Mouse (Mus musculus): ENCODE data around the gene Ppcs. TPM values are rescaled to one million over a fixed set of nuclear protein-coding genes. Genes with fewer than 3 reads are reported as not detected.

Ppcs gene
- polyA plus RNA-seq, 1 experiment, result 9.1 TPM

DNA sequence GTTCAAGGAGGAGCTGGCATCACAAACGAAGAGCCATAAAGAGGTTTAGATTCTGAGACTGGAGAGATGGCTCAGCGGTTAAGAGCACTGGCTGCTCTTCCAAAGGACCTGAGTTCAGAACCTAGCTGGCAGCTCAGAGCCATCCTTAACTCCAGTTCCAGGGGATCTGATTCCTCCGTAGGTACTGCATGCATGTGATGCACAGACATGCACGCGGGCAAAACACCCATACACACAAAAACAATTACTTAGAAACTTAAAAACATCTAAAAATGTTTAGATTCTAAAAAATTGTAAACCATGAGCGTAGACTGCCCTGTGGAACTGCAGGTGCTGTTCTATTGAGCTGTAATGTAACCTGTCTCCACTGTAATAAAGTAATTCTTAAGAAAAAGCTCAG is 52.8 kb downstream of the Ppcs start:
- no peaks in the 10 kb centered on the region for H3K27me3 ChIP-seq (ENCODE audit: control insufficient read depth, insufficient read depth, insufficient read length)
- no peak overlapping the region for H3K4me3 ChIP-seq
- TF ChIP-seq POLR2AphosphoS2 (IDR thresholded peaks at IDR 0.05; ENCODE audit: insufficient read length, low read depth), result no peak
- no peak for TF ChIP-seq MAX (IDR thresholded peaks at IDR 0.05; ENCODE audit: low read depth)
- no peak for TF ChIP-seq SRF (IDR thresholded peaks at IDR 0.05; ENCODE audit: control insufficient read depth, insufficient read length, low read depth)
- no peak for TF ChIP-seq MYOG (IDR thresholded peaks at IDR 0.05; ENCODE audit: control insufficient read depth in 1 of 3, insufficient read depth in 1 of 3, insufficient read length in 2 of 3, low read depth in 2 of 3)
- no peak for TF ChIP-seq MYOD1 (IDR thresholded peaks at IDR 0.05; ENCODE audit: control insufficient read depth in 1 of 3, insufficient read length in 2 of 3, low read depth in 2 of 3)
- TF ChIP-seq TCF12 (IDR thresholded peaks at IDR 0.05; ENCODE audit: insufficient read depth, poor library complexity, severe bottlenecking), result no peak
- TF ChIP-seq CEBPB (IDR thresholded peaks at IDR 0.05; ENCODE audit: insufficient read depth, poor library complexity, severe bottlenecking), result no peak
- no peak for TF ChIP-seq E2F4 (IDR thresholded peaks at IDR 0.05; ENCODE audit: insufficient read depth)
- TF ChIP-seq USF1 (IDR thresholded peaks at IDR 0.05; ENCODE audit: low read depth), result no peak
- no peak for TF ChIP-seq REST (IDR thresholded peaks at IDR 0.05; ENCODE audit: insufficient read depth, insufficient read length)
- no peak for TF ChIP-seq POLR2A (IDR thresholded peaks at IDR 0.05; ENCODE audit: insufficient read length, low read depth)
- TF ChIP-seq TCF3 (IDR thresholded peaks at IDR 0.05; ENCODE audit: insufficient read length, low read depth), result no peak
- no peak overlapping the region for H3K4me2 ChIP-seq (ENCODE audit: low read depth)
- H3K36me3 ChIP-seq (ENCODE audit: control insufficient read depth, insufficient read depth), result no peaks in the 10 kb centered on the region
- no peak overlapping the region for H3ac ChIP-seq (ENCODE audit: control insufficient read depth, insufficient read length)
- no peaks in the 10 kb centered on the region for H3K79me2 ChIP-seq (ENCODE audit: control insufficient read depth, insufficient read depth)

Other genes with a start within 250 kb of the Ppcs start
- gene Zfp691, start 248.2 kb downstream of the Ppcs start, polyA plus RNA-seq (2012; fragmentation: generic; extraction: Trizol), result 7.2 TPM
- gene Ermap, start 232.4 kb downstream of the Ppcs start, polyA plus RNA-seq (2012; fragmentation: generic; extraction: Trizol), result 0.13 TPM
- 241 TPM for gene Svbp, start 227.1 kb downstream of the Ppcs start, polyA plus RNA-seq (2012; fragmentation: generic; extraction: Trizol)
- 0.07 TPM for gene Tmem269, start 204.2 kb downstream of the Ppcs start, polyA plus RNA-seq (2012; fragmentation: generic; extraction: Trizol)
- 14.5 TPM for gene AU022252, start 189.7 kb downstream of the Ppcs start, polyA plus RNA-seq (2012; fragmentation: generic; extraction: Trizol)
- 42.4 TPM for gene P3h1, start 189.5 kb downstream of the Ppcs start, polyA plus RNA-seq (2012; fragmentation: generic; extraction: Trizol)
- gene Cldn19, start 167.0 kb downstream of the Ppcs start, polyA plus RNA-seq (2012; fragmentation: generic; extraction: Trizol), result 0.01 TPM
- gene Ybx1, start 127.8 kb downstream of the Ppcs start, polyA plus RNA-seq (2012; fragmentation: generic; extraction: Trizol), result 734 TPM
- gene Ppih, start 101.9 kb downstream of the Ppcs start, polyA plus RNA-seq (2012; fragmentation: generic; extraction: Trizol), result 22.2 TPM
- gene Ccdc30, start 6.9 kb downstream of the Ppcs start, polyA plus RNA-seq (2012; fragmentation: generic; extraction: Trizol), result 0.17 TPM
- 0.05 TPM for gene Zmynd12, start 394 bp upstream of the Ppcs start, polyA plus RNA-seq (2012; fragmentation: generic; extraction: Trizol)
- gene Rimkla, start 70.2 kb upstream of the Ppcs start, polyA plus RNA-seq (2012; fragmentation: generic; extraction: Trizol), result not detected
- 13.1 TPM for gene Foxj3, start 114.6 kb upstream of the Ppcs start, polyA plus RNA-seq (2012; fragmentation: generic; extraction: Trizol)
- 3.3 TPM for gene Frg2f1, start 117.1 kb upstream of the Ppcs start, polyA plus RNA-seq (2012; fragmentation: generic; extraction: Trizol)
- not detected for gene Guca2a, start 215.3 kb upstream of the Ppcs start, polyA plus RNA-seq (2012; fragmentation: generic; extraction: Trizol)
- not detected for gene Guca2b, start 236.5 kb upstream of the Ppcs start, polyA plus RNA-seq (2012; fragmentation: generic; extraction: Trizol)